Mouse (Mus musculus) liver, adult 2 months (tissue): ENCODE data around the gene Defb39.

ENCODE experiments used
- CTCF ChIP-seq: fragments of 200-500 bp; IDR thresholded peaks from 2 replicates; pipeline ENCODE4 v1.5.1; 2011; ENCODE audit warnings: low read depth, low read length, control low read depth
- POLR2A ChIP-seq: fragments of 200-500 bp; IDR thresholded peaks from 2 replicates; pipeline ENCODE4 v1.6.1; 2011; ENCODE audit warnings: low read length, control low read depth; ENCODE audit not compliant: insufficient read depth; ENCODE audit errors: extremely low read depth

- TF ChIP-seq CTCF (no peak), POLR2A (no peak)
Measured at GRCm38 (mm10) chr8:19066013-19066412, 1.4 kb upstream of the Defb39 start.
